Mouse (Mus musculus): ENCODE data around the gene Mab21l1. TPM values are rescaled to one million over a fixed set of nuclear protein-coding genes. Genes with fewer than 3 reads are reported as not detected.

The Mab21l1 gene
- total and polyA plus RNA-seq, 3 experiments = 0.22 to 1.9 (median 0.58) TPM

- no peak for DNase-seq
Observed at GRCm38 (mm10) chr3:55778764-55779730, 3.3 kb upstream of the Mab21l1 start.

GRCm38 (mm10) chr3:55780120-55781070 is 1.9 kb upstream of the Mab21l1 start:
- peak; percentile 35 for DNase-seq

- no peak for DNase-seq
Observed at GRCm38 (mm10) chr3:55781429-55782055, 768 bp upstream of the Mab21l1 start.

- peak; percentile 38 for DNase-seq
Observed at GRCm38 (mm10) chr3:55782771-55783170, 461 bp downstream of the Mab21l1 start.

- peak; percentile 59 for DNase-seq
Observed at GRCm38 (mm10) chr3:55783171-55784081, 1.1 kb downstream of the Mab21l1 start.

GRCm38 (mm10) chr3:55784101-55784500 is 1.8 kb downstream of the Mab21l1 start:
- DNase-seq = no peak

- no peak for DNase-seq
Observed at GRCm38 (mm10) chr3:55785266-55785980, 3.1 kb downstream of the Mab21l1 start.

GRCm38 (mm10) chr3:55785981-55786725 is 3.8 kb downstream of the Mab21l1 start:
- DNase-seq = no peak

GRCm38 (mm10) chr3:55786835-55787486 is 4.7 kb downstream of the Mab21l1 start:
- DNase-seq = no peak

GRCm38 (mm10) chr3:55787487-55788213 is 5.3 kb downstream of the Mab21l1 start:
- DNase-seq = peak; percentile 74

GRCm38 (mm10) chr3:55788214-55788586 is 5.9 kb downstream of the Mab21l1 start:
- DNase-seq = no peak

GRCm38 (mm10) chr3:55788621-55789201 is 6.4 kb downstream of the Mab21l1 start:
- no peak for DNase-seq

- no peak for DNase-seq
Observed at GRCm38 (mm10) chr3:55789856-55790255, 7.5 kb downstream of the Mab21l1 start.

GRCm38 (mm10) chr3:55790609-55791008 is 8.3 kb downstream of the Mab21l1 start:
- no peak for DNase-seq

- no peak for DNase-seq
Observed at GRCm38 (mm10) chr3:55792251-55792650, 9.9 kb downstream of the Mab21l1 start.

- DNase-seq = peak; percentile 93
Observed at GRCm38 (mm10) chr3:55793842-55794575, 11.7 kb downstream of the Mab21l1 start.

- DNase-seq = no peak
Observed at GRCm38 (mm10) chr3:55794768-55795167, 12.5 kb downstream of the Mab21l1 start.

Measured in adrenal gland, adult 2 months (tissue).